Mouse (Mus musculus) cortical plate, adult 2 months (tissue): ENCODE measurements around the gene Ltc4s. TPM values are rescaled to one million over a fixed set of nuclear protein-coding genes. Genes with fewer than 3 reads are reported as not detected.

ENCODE experiments used
- H3K27ac ChIP-seq: fragments of 200-500 bp; 2 replicates; pipeline ENCODE4 v1.5.1; 2012; ENCODE audit warnings: low read length, control low read depth, inconsistent platforms; ENCODE audit not compliant: insufficient read depth
- H3K4me1 ChIP-seq: fragments of 200-500 bp; 2 replicates; pipeline ENCODE4 v1.6.1; 2011; ENCODE audit warnings: low read length; ENCODE audit not compliant: control insufficient read depth, insufficient read depth
- H3K4me3 ChIP-seq: fragments of 200-500 bp; 2 replicates; pipeline ENCODE4 v1.5.1; 2011; ENCODE audit warnings: mild to moderate bottlenecking, low read length, control low read depth; ENCODE audit not compliant: insufficient read depth
- CTCF ChIP-seq: fragments of 200-500 bp; IDR thresholded peaks from 2 replicates; pipeline ENCODE4 v1.5.1; 2011; ENCODE audit warnings: mild to moderate bottlenecking, control low read depth, low read length; ENCODE audit not compliant: insufficient read depth; ENCODE audit errors: extremely low read depth
- POLR2A ChIP-seq: fragments of 200-500 bp; IDR thresholded peaks from 2 replicates; pipeline ENCODE4 v1.6.1; 2011; ENCODE audit warnings: mild to moderate bottlenecking, low read length, control low read depth; ENCODE audit not compliant: insufficient read depth; ENCODE audit errors: extremely low read depth
- polyA plus RNA-seq: library from polyadenylated mRNA; depleted of rRNA; stranded (reverse); fragments of >200 nt; gene quantifications from 2 replicates; pipeline ENCODE4 v1.2.3, GENCODE M21; 2012

Gene Ltc4s
- polyA plus RNA-seq, 1 experiment = 24.2 TPM

- peaks cover 12% of the 10 kb centered on the region for H3K4me1 ChIP-seq
- no peak overlapping the region for H3K4me3 ChIP-seq
- H3K27ac ChIP-seq = no peak overlapping the region
- TF ChIP-seq POLR2A (no peak), CTCF (no peak)
Measured at GRCm38 (mm10) chr11:50252684-50253265, 14.4 kb upstream of the Ltc4s start.

GRCm38 (mm10) chr11:50252166-50252565, 13.8 kb upstream of the Ltc4s start:
- no peak overlapping the region for H3K4me3 ChIP-seq
- H3K27ac ChIP-seq = no peak overlapping the region
- peaks cover 10% of the 10 kb centered on the region for H3K4me1 ChIP-seq
- TF ChIP-seq CTCF (no peak), POLR2A (no peak)

- H3K4me3 ChIP-seq = no peak overlapping the region
- no peak overlapping the region for H3K27ac ChIP-seq
- H3K4me1 ChIP-seq = no peaks in the 10 kb centered on the region
- no peak for TF ChIP-seq POLR2A
- TF ChIP-seq CTCF = no peak
Measured at GRCm38 (mm10) chr11:50248473-50249171, 10.2 kb upstream of the Ltc4s start.

GRCm38 (mm10) chr11:50245269-50245668, 6.9 kb upstream of the Ltc4s start:
- no peak for TF ChIP-seq POLR2A
- no peak for TF ChIP-seq CTCF
- H3K27ac ChIP-seq = no peak overlapping the region
- no peaks in the 10 kb centered on the region for H3K4me1 ChIP-seq

GRCm38 (mm10) chr11:50243926-50244325, 5.5 kb upstream of the Ltc4s start:
- no peaks in the 10 kb centered on the region for H3K4me1 ChIP-seq
- TF ChIP-seq CTCF = no peak
- no peak overlapping the region for H3K4me3 ChIP-seq
- H3K27ac ChIP-seq = no peak overlapping the region; the same call in 1 of the 2 replicates

More at GRCm38 (mm10) chr11:50245269-50245668, 6.9 kb upstream of the Ltc4s start:
- H3K4me3 ChIP-seq = no peak overlapping the region

- H3K4me1 ChIP-seq = peaks cover 5% of the 10 kb centered on the region; the same call in 1 of the 2 replicates
- H3K27ac ChIP-seq = no peak overlapping the region
- TF ChIP-seq POLR2A = no peak
- TF ChIP-seq CTCF = no peak
- no peak overlapping the region for H3K4me3 ChIP-seq
Measured at GRCm38 (mm10) chr11:50240235-50240911, 2.0 kb upstream of the Ltc4s start.

GRCm38 (mm10) chr11:50238821-50239791, 690 bp upstream of the Ltc4s start:
- TF ChIP-seq CTCF (no peak), POLR2A (no peak)
- Histone ChIP-seq H3K4me1 (peaks cover 5% of the 10 kb centered on the region; the same call in 1 of the 2 replicates), H3K4me3 (no peak overlapping the region), H3K27ac (no peak overlapping the region)

GRCm38 (mm10) chr11:50236937-50237835, 1.2 kb downstream of the Ltc4s start:
- no peak for TF ChIP-seq CTCF
- TF ChIP-seq POLR2A = no peak
- Histone ChIP-seq H3K4me3 (peak overlapping the region; percentile 38), H3K4me1 (peaks cover 5% of the 10 kb centered on the region; the same call in 1 of the 2 replicates), H3K27ac (no peak overlapping the region)
